Mouse (Mus musculus): ENCODE data around the gene Ak4.

- TF ChIP-seq POLR2A (IDR thresholded peaks at IDR 0.05; ENCODE audit: borderline replicate concordance, extremely low read depth, insufficient read depth, insufficient read length, poor library complexity, severe bottlenecking), result no peak
- peak; percentile 16; the same call in 1 of the 2 replicates for TF ChIP-seq CTCF (IDR thresholded peaks at IDR 0.05; ENCODE audit: borderline replicate concordance, extremely low read depth, insufficient read depth, insufficient read length)
Observed at GRCm38 (mm10) chr4:101466264-101466663, 47.2 kb downstream of the Ak4 start.

Data from brain, embryonic 14.5 days (tissue).